Mouse (Mus musculus) adrenal gland, adult 8-10 months (tissue): ENCODE results near the gene Cldn19. TPM values are rescaled to one million over a fixed set of nuclear protein-coding genes. Genes with fewer than 3 reads are reported as not detected.
"Not testable (repeated sequence)": the region's sequence is repeated elsewhere in the genome, so short reads cannot be mapped to it uniquely, and the experiment has no call there.

Experiments
- DNase-seq: peaks from one replicate; pipeline ENCODE4 v3.0.0; 2022
- total RNA-seq, 4 experiments: library from RNA; stranded (reverse); gene quantifications; 2 replicates each; pipeline ENCODE4 v1.2.4; 2022

The Cldn19 gene
- total RNA-seq, 4 experiments from 2014 or later: 0.06 to 0.40 (median 0.28) TPM; not detected in 1

- no peak for DNase-seq
These were observed 3.0 kb upstream of the Cldn19 start for GRCm38 (mm10) chr4:119252025-119252808.

- no peak for DNase-seq
These were observed 1.1 kb upstream of the Cldn19 start for GRCm38 (mm10) chr4:119254012-119254618.

DNA sequence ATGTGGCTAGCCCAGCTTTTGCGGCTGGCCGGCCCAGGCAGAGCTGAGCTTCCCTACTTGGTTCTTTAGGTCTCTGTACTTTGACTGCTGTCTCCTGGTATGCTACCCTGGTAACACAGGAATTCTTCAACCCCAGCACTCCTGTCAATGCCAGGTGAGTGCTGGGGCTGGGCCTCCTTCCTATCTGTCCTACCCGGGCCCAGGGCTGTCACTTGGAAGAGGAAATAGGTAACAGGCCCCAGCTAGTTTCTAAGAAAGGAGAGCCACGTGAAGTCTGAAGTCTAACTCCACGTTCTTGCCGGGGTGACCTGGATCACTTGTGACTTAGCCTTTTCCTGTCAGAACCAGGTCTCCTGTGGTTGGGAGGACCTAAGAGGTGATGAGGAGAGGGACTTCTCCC lies 1.9 kb downstream of the Cldn19 start:
- DNase-seq: no peak

- no peak for DNase-seq
These were observed 4.4 kb downstream of the Cldn19 start for GRCm38 (mm10) chr4:119259344-119260254.

- no peak for DNase-seq
These were observed 6.0 kb downstream of the Cldn19 start for GRCm38 (mm10) chr4:119261087-119261713.

- DNase-seq: no peak
These were observed 7.3 kb downstream of the Cldn19 start for GRCm38 (mm10) chr4:119262483-119262882.

- DNase-seq: no peak
These were observed 8.2 kb downstream of the Cldn19 start for GRCm38 (mm10) chr4:119263459-119263858.

- no peak for DNase-seq
These were observed 11.4 kb downstream of the Cldn19 start for GRCm38 (mm10) chr4:119266606-119267005.

DNA sequence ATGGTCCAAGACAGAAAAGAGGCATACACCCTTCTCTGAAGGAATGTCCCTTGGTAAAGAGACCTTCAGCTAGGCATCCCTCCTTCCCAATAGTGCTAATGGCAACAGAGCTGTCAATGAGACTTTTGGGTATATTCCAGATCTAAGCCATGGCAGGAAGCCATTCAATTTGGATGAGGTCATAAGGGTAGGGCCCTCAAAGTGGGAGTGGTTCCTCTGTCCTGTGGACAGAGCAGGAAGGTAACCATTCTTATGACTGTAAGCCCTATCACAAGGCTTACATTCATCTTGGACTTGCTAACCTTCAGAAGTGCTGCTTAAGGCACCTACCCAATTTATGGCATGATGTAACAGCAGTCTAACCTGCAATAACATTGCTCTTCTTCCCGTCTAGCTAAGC lies 19.4 kb downstream of the Cldn19 start:
- no peak for DNase-seq

GRCm38 (mm10) chr4:119275226-119275625 lies 20.0 kb downstream of the Cldn19 start:
- no peak for DNase-seq

- DNase-seq: no peak
These were observed 20.5 kb downstream of the Cldn19 start for GRCm38 (mm10) chr4:119275726-119276125.

DNA sequence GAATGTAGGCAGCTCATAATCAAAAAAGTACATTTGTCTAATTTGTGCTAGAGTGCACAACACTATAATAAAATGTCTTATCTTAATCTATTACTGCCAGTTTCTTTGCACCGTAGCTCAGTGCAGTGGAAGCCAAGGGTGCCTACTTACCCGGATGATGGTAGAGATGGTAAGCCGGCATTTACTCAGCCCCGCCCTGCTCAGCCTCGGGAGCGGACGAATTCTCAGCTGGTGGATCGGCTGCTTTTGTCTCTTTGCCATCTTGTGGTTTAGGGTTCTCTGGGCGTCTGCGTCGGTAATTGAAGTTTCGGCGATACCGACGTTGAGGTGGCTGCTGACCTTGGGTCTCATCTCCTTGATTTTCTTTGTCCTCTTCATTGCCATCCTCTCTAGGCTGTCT lies 23.6 kb downstream of the Cldn19 start:
- not testable (repeated sequence) for DNase-seq

- DNase-seq: no peak
These were observed 29.6 kb downstream of the Cldn19 start for GRCm38 (mm10) chr4:119284861-119285260.

- DNase-seq: no peak
These were observed 30.1 kb downstream of the Cldn19 start for GRCm38 (mm10) chr4:119285336-119285735.

DNA sequence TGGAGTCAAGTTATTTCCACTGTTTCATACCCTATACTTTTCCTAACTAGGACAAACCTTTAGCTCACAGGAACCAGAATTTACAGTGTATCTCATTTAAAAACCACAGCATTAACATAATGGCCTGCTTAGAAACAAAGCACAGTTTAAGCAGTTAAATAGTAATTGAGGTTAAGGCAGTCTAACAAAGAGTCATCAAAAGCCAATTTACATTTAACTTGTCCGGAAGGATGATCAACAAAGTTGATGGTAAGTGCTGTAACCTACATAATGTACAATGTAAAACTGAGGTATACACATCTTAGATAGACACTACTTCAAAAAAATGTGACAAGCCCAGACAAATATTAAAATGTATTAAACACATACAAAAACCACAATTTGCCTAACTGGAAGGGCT lies 36.7 kb downstream of the Cldn19 start:
- DNase-seq: no peak

- DNase-seq: peak; percentile 38
These were observed 37.8 kb downstream of the Cldn19 start for GRCm38 (mm10) chr4:119292771-119293573.

- peak; percentile 28 for DNase-seq
These were observed 38.5 kb downstream of the Cldn19 start for GRCm38 (mm10) chr4:119293574-119294258.

DNA sequence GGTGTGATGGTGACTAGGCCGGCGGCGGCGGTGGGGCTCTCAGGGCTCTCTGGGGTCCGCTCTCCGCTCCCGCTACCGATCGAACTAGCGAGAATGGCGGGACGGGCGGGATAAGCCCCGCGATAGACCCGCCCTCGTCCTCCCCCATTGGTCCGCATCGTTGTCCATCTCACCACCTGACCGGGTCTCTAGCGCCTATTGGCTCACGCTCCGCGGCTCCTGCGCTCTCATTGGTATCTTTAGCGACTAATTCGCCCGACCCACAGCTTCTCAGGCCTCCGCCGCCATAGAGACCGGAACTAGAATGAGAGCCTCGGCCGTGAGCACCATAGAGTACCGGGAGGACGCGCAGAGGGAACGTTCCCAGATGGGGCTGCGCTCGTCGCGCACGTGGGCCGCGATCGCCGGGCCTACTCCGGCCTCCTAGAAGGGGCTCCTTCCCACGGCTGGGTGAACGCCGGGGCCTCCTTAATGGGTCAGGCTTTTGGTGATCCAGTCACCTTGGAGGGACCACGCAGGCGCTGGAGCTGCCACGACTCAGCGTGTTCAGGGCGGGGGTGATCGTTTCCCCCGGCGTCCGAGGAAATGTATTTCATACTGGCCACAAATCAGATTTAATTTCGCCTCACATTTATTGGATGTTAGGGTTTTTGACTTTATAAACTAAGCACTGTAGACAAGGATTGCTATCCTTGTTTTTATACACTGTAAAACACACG lies 39.4 kb downstream of the Cldn19 start, which contains the start of gene Ybx1:
Gene Ybx1, minus strand, starts transcription at position 190 of the 719 bp plus-strand sequence.
- peak; percentile 99 for DNase-seq

- no peak for DNase-seq
These were observed 39.9 kb downstream of the Cldn19 start for GRCm38 (mm10) chr4:119295134-119295453.

DNA sequence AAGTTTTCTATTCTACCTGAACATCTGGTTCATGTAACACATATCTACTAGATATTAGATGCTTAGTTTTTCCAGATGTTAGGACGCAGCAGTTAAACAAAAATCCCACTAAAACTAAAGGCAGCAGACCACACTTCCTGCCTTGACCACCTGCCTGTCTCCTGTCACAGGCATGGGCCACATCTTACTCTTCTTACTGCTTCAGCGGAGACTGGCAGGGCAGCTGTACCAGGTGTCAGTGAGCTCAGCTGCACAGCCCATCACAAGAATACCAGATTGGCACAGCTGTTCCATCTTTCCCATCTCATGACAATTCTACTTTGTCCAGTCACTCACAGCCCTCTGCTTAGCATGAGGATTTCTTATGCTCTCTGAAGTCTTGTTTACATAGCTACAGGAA lies 42.1 kb downstream of the Cldn19 start:
- DNase-seq: no peak
